Mouse (Mus musculus): Measurements from ENCODE around the gene Ttc21a. TPM values are rescaled to one million over a fixed set of nuclear protein-coding genes. Genes with fewer than 3 reads are reported as not detected.

The Ttc21a gene
- polyA plus RNA-seq, 1 experiment: 11.4 TPM

GRCm38 (mm10) chr9:120012781-120013180 lies 75.4 kb downstream of the Ttc21a start:
- TF ChIP-seq POLR2A (IDR thresholded peaks at IDR 0.05; ENCODE audit: borderline replicate concordance, extremely low read depth, low read depth, low read length) (no peak), CTCF (IDR thresholded peaks at IDR 0.05; ENCODE audit: insufficient read depth, low read length) (no peak)
- no peak for DNase-seq
- H3K4me1 ChIP-seq (ENCODE audit: control insufficient read depth, insufficient read depth, low read length): no peaks in the 10 kb centered on the region; the same call in 1 of the 2 replicates
- WGBS: 77% methylated on average over 5 of the region's 5 CpGs
- H3K4me3 ChIP-seq (replicated peaks; ENCODE audit: extremely low read depth, low read depth, low read length): no peak overlapping the region

GRCm38 (mm10) chr9:120013251-120013820 lies 75.9 kb downstream of the Ttc21a start:
- H3K4me3 ChIP-seq (replicated peaks; ENCODE audit: extremely low read depth, low read depth, low read length): no peak overlapping the region
- DNase-seq: no peak
- no peaks in the 10 kb centered on the region; the same call in 1 of the 2 replicates for H3K4me1 ChIP-seq (ENCODE audit: control insufficient read depth, insufficient read depth, low read length)
- TF ChIP-seq CTCF (IDR thresholded peaks at IDR 0.05; ENCODE audit: insufficient read depth, low read length) (no peak), POLR2A (IDR thresholded peaks at IDR 0.05; ENCODE audit: borderline replicate concordance, extremely low read depth, low read depth, low read length) (no peak)
- WGBS: 65% methylated on average over 11 of the region's 11 CpGs

- DNase-seq: no peak
- H3K4me1 ChIP-seq (ENCODE audit: control insufficient read depth, insufficient read depth, low read length): no peaks in the 10 kb centered on the region; the same call in 1 of the 2 replicates
- H3K4me3 ChIP-seq (replicated peaks; ENCODE audit: extremely low read depth, low read depth, low read length): no peak overlapping the region
- TF ChIP-seq POLR2A (IDR thresholded peaks at IDR 0.05; ENCODE audit: borderline replicate concordance, extremely low read depth, low read depth, low read length) (no peak), CTCF (IDR thresholded peaks at IDR 0.05; ENCODE audit: insufficient read depth, low read length) (no peak)
- 70% methylated on average over 6 of the region's 6 CpGs for WGBS
Observed at GRCm38 (mm10) chr9:120014828-120015227, 77.4 kb downstream of the Ttc21a start.

- DNase-seq: no peak
- Histone ChIP-seq H3K4me1 (ENCODE audit: control insufficient read depth, insufficient read depth, low read length) (no peaks in the 10 kb centered on the region), H3K4me3 (replicated peaks; ENCODE audit: extremely low read depth, low read depth, low read length) (no peak overlapping the region)
- no peak for TF ChIP-seq POLR2A (IDR thresholded peaks at IDR 0.05; ENCODE audit: borderline replicate concordance, extremely low read depth, low read depth, low read length)
- no peak for TF ChIP-seq CTCF (IDR thresholded peaks at IDR 0.05; ENCODE audit: insufficient read depth, low read length)
- WGBS: 72% methylated on average over 10 of the region's 10 CpGs
Observed at GRCm38 (mm10) chr9:120016956-120017355, 79.5 kb downstream of the Ttc21a start.

Other genes with a start within 250 kb of the Ttc21a start
- 0.09 and 0.32 TPM in 2 replicates for gene Scn10a, start 218.3 kb upstream of the Ttc21a start, polyA plus RNA-seq (2012; rRNA removed)
- 0.01 and 0.02 TPM in 2 replicates for gene Scn11a, start 112.2 kb upstream of the Ttc21a start, polyA plus RNA-seq (2012; rRNA removed)
- 35.9 and 47.3 TPM in 2 replicates for gene Wdr48, start 42.7 kb upstream of the Ttc21a start, polyA plus RNA-seq (2012; rRNA removed)
- 15.7 and 16.2 TPM in 2 replicates for gene Gorasp1, start within 50 bp of the Ttc21a start, polyA plus RNA-seq (2012; rRNA removed)
- gene Csrnp1, start 47.1 kb downstream of the Ttc21a start, polyA plus RNA-seq (2012; rRNA removed): 53.3 and 110 TPM in 2 replicates
- gene Xirp1, start 86.0 kb downstream of the Ttc21a start, polyA plus RNA-seq (2012; rRNA removed): 0.62 and 2.7 TPM in 2 replicates
- gene Cx3cr1, start 132.3 kb downstream of the Ttc21a start, polyA plus RNA-seq (2012; rRNA removed): 8.4 and 10.9 TPM in 2 replicates
- gene Ccr8, start 154.5 kb downstream of the Ttc21a start, polyA plus RNA-seq (2012; rRNA removed): 1.3 and 1.5 TPM in 2 replicates
- gene Slc25a38, start 172.8 kb downstream of the Ttc21a start, polyA plus RNA-seq (2012; rRNA removed): 34.2 and 41.9 TPM in 2 replicates
- 1,383 and 1,388 TPM in 2 replicates for gene Rpsa, start 190.1 kb downstream of the Ttc21a start, polyA plus RNA-seq (2012; rRNA removed)
- not detected in 2 replicates for gene Mobp, start 212.1 kb downstream of the Ttc21a start, polyA plus RNA-seq (2012; rRNA removed)